Mouse (Mus musculus): ENCODE measurements around the gene Nfkbib. TPM values are rescaled to one million over a fixed set of nuclear protein-coding genes. Genes with fewer than 3 reads are reported as not detected.

Nfkbib gene
- polyA plus RNA-seq, 1 experiment, result 12.1 TPM

- Histone ChIP-seq H3K27ac (ENCODE audit: control insufficient read depth, insufficient read depth, low read depth, low read length, poor library complexity) (no peak overlapping the region), H3K4me3 (replicated peaks; ENCODE audit: control insufficient read depth, low read depth, low read length) (no peak overlapping the region), H3K4me1 (ENCODE audit: control insufficient read depth, insufficient read depth, low read length) (peaks cover 10% of the 10 kb centered on the region)
- TF ChIP-seq POLR2A (IDR thresholded peaks at IDR 0.05; ENCODE audit: borderline replicate concordance, control insufficient read depth, low read depth, low read length) (no peak), CTCF (IDR thresholded peaks at IDR 0.05; ENCODE audit: control insufficient read depth, insufficient read depth, low read length) (no peak)
- 66% methylated on average over 4 of the region's 4 CpGs for WGBS
These were observed 36.4 kb upstream of the Nfkbib start for GRCm38 (mm10) chr7:28803756-28804155.

DNA sequence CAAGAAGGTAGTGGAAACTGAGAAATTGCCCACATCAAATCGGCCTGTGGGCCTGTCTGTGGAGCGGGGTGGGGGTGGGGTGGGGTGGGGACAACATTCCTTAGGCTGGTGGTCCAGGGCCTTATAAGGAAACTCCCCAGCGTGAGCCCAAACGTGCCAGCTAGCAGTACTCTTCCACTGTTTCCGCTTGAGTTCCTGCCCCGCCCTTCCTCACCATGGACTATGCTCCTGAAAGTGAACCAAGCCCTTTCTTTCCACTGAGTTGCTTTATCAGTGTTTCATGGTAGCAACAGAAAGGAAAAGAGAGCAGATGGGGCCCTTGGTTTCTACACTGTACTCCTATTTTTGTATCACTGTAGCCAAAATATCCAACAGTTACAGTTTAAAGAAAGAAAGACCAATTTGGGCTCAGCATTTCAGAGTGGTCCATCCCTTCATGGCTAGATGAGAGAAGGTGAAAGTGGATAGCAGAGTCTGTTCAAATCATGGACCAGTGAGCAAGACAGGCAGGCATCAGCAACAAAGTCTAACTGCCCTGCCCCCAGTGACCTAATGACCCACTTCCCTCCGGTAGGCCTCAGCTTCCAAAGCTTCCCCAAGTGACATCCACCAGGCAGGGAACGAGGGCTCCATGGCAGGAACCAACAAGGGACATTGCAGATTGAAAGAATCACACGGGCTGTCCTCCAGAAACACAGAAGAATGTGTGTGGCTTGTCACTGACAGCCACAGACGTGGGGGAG, 35.7 kb upstream of the Nfkbib start:
- TF ChIP-seq CTCF (IDR thresholded peaks at IDR 0.05; ENCODE audit: control insufficient read depth, insufficient read depth, low read length) (no peak), POLR2A (IDR thresholded peaks at IDR 0.05; ENCODE audit: borderline replicate concordance, control insufficient read depth, low read depth, low read length) (no peak)
- Histone ChIP-seq H3K4me1 (ENCODE audit: control insufficient read depth, insufficient read depth, low read length) (peaks cover 10% of the 10 kb centered on the region), H3K27ac (ENCODE audit: control insufficient read depth, insufficient read depth, low read depth, low read length, poor library complexity) (peak overlapping the region; percentile 48; the same call in 1 of the 2 replicates), H3K4me3 (replicated peaks; ENCODE audit: control insufficient read depth, low read depth, low read length) (no peak overlapping the region)
- WGBS, result 19% methylated on average over 10 of the region's 10 CpGs

GRCm38 (mm10) chr7:28801901-28802670, 34.8 kb upstream of the Nfkbib start:
- Histone ChIP-seq H3K27ac (ENCODE audit: control insufficient read depth, insufficient read depth, low read depth, low read length, poor library complexity) (no peak overlapping the region), H3K4me1 (ENCODE audit: control insufficient read depth, insufficient read depth, low read length) (peaks cover 7% of the 10 kb centered on the region)

DNA sequence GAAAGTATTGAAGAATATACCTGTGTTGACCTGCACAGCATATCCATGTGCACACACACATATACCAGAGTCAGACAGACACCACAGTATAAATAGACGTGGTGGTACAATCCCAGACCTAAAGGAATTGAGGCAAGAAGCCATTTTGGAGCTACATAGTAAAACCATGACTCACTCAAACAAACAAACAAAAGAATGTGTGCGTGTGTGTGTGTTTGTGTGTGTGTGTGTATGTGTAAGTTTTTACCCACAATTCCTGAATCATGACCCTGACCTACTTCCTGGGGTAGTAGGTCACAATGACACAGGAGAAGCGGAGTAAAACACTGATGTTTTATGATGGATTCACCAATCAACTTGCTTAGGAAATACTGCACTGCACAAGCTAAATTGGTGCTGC, 34.1 kb upstream of the Nfkbib start:
- H3K4me1 ChIP-seq (ENCODE audit: control insufficient read depth, insufficient read depth, low read length), result peaks cover 5% of the 10 kb centered on the region
- H3K27ac ChIP-seq (ENCODE audit: control insufficient read depth, insufficient read depth, low read depth, low read length, poor library complexity), result no peak overlapping the region
- WGBS, result 73% methylated on average over 3 of the region's 3 CpGs
- TF ChIP-seq CTCF (IDR thresholded peaks at IDR 0.05; ENCODE audit: control insufficient read depth, insufficient read depth, low read length) (no peak), POLR2A (IDR thresholded peaks at IDR 0.05; ENCODE audit: borderline replicate concordance, control insufficient read depth, low read depth, low read length) (no peak)
- H3K4me3 ChIP-seq (replicated peaks; ENCODE audit: control insufficient read depth, low read depth, low read length), result no peak overlapping the region

More at GRCm38 (mm10) chr7:28801901-28802670, 34.8 kb upstream of the Nfkbib start:
- TF ChIP-seq POLR2A (IDR thresholded peaks at IDR 0.05; ENCODE audit: borderline replicate concordance, control insufficient read depth, low read depth, low read length) (no peak), CTCF (IDR thresholded peaks at IDR 0.05; ENCODE audit: control insufficient read depth, insufficient read depth, low read length) (no peak)
- WGBS, result 48% methylated on average over 10 of the region's 10 CpGs
- H3K4me3 ChIP-seq (replicated peaks; ENCODE audit: control insufficient read depth, low read depth, low read length), result no peak overlapping the region

GRCm38 (mm10) chr7:28799994-28800393, 32.7 kb upstream of the Nfkbib start:
- Histone ChIP-seq H3K4me1 (ENCODE audit: control insufficient read depth, insufficient read depth, low read length) (peaks cover 5% of the 10 kb centered on the region), H3K27ac (ENCODE audit: control insufficient read depth, insufficient read depth, low read depth, low read length, poor library complexity) (no peak overlapping the region), H3K4me3 (replicated peaks; ENCODE audit: control insufficient read depth, low read depth, low read length) (no peak overlapping the region)
- 82% methylated on average over 9 of the region's 9 CpGs for WGBS
- TF ChIP-seq POLR2A (IDR thresholded peaks at IDR 0.05; ENCODE audit: borderline replicate concordance, control insufficient read depth, low read depth, low read length), result no peak
- TF ChIP-seq CTCF (IDR thresholded peaks at IDR 0.05; ENCODE audit: control insufficient read depth, insufficient read depth, low read length), result no peak

- Histone ChIP-seq H3K4me3 (replicated peaks; ENCODE audit: control insufficient read depth, low read depth, low read length) (peak overlapping the region; percentile 56), H3K27ac (ENCODE audit: control insufficient read depth, insufficient read depth, low read depth, low read length, poor library complexity) (peak overlapping the region; percentile 76), H3K4me1 (ENCODE audit: control insufficient read depth, insufficient read depth, low read length) (peaks cover 2% of the 10 kb centered on the region; the same call in 1 of the 2 replicates)
- 7% methylated on average over 32 of the region's 32 CpGs for WGBS
- TF ChIP-seq POLR2A (IDR thresholded peaks at IDR 0.05; ENCODE audit: borderline replicate concordance, control insufficient read depth, low read depth, low read length), result peak; percentile 64; the same call in 1 of the 2 replicates
- TF ChIP-seq CTCF (IDR thresholded peaks at IDR 0.05; ENCODE audit: control insufficient read depth, insufficient read depth, low read length), result peak; percentile 99
These were observed 29.3 kb upstream of the Nfkbib start for GRCm38 (mm10) chr7:28796562-28796975.

DNA sequence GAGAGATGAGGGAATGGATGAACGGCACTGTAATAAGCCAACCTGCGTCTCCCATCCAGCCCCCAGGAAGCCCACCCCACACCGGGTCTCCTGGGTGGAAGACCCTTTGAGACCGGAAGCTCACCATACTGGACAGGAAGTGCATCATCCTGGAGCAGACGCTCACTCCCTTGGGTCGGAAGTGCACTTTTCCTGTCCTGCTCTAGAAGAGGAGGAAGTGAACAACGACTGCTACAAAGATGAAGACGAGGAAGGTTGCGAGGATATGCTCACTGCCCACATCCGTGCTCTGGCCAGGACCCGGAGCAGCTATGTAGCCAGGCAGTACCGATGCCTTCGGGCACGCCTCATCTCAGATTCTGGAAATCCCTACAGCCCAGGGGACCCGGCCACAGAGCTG, 28.5 kb upstream of the Nfkbib start:
- TF ChIP-seq CTCF (IDR thresholded peaks at IDR 0.05; ENCODE audit: control insufficient read depth, insufficient read depth, low read length), result no peak
- TF ChIP-seq POLR2A (IDR thresholded peaks at IDR 0.05; ENCODE audit: borderline replicate concordance, control insufficient read depth, low read depth, low read length), result peak; percentile 25; the same call in 1 of the 2 replicates
- peak overlapping the region; percentile 56 for H3K4me3 ChIP-seq (replicated peaks; ENCODE audit: control insufficient read depth, low read depth, low read length)
- H3K27ac ChIP-seq (ENCODE audit: control insufficient read depth, insufficient read depth, low read depth, low read length, poor library complexity), result peak overlapping the region; percentile 76
- peaks cover 2% of the 10 kb centered on the region; the same call in 1 of the 2 replicates for H3K4me1 ChIP-seq (ENCODE audit: control insufficient read depth, insufficient read depth, low read length)
- WGBS, result 7% methylated on average over 15 of the region's 15 CpGs

DNA sequence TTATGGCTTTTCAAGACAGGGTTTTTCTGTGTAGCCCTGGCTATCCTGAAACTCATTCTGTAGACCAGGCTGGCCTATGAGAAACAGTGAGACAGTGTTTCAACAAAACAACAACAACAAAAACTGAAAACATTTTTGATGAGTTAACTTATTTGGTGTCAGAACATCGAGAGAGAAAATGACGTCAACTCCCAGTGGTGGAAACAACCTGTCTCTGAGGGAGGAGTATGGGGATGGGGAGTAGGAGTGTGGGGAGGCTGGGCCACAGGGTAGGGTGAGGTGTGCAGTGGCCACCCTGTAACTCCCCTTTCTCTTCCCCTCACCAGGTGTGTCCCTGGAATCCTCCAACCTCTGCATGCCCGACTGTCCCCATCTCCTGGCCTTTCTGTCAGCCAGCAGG, 27.2 kb upstream of the Nfkbib start:
- WGBS, result 80% methylated on average over 3 of the region's 3 CpGs
- Histone ChIP-seq H3K4me1 (ENCODE audit: control insufficient read depth, insufficient read depth, low read length) (peaks cover 3% of the 10 kb centered on the region; the same call in 1 of the 2 replicates), H3K4me3 (replicated peaks; ENCODE audit: control insufficient read depth, low read depth, low read length) (no peak overlapping the region), H3K27ac (ENCODE audit: control insufficient read depth, insufficient read depth, low read depth, low read length, poor library complexity) (0 out of 2 replicates have a peak overlapping the region, but pooled peaks have one; percentile 13)
- TF ChIP-seq CTCF (IDR thresholded peaks at IDR 0.05; ENCODE audit: control insufficient read depth, insufficient read depth, low read length), result no peak
- TF ChIP-seq POLR2A (IDR thresholded peaks at IDR 0.05; ENCODE audit: borderline replicate concordance, control insufficient read depth, low read depth, low read length), result no peak

Measured in bone marrow, adult 2 months (tissue).